Comparison of ENCODE assay signal across 33 mouse cellular contexts in the genomic region with DNA sequence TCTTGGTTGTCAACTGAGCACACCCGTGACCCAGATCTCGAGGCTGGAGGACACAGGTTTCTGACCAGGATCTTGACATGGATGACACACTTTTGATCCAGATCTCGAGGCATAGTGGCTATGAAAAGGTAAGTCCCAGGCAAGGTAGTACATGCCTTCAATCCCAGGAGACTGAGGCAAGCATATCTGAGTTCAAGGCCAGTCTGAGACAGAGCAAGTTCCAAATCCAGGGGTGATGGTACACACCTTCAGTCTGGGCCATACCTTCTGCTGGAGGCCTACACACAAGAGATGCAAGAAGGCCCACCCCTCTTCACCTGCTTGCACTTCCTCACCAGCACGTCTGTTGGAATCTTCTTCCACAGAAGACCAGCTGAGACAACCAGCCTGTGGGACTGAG.
"Had no signal": no experiment of that assay in that cellular context is flagged by ENCODE, and none has a peak within 500 bp of the region (broad histone marks: within the 10 kb centered on the region; RNA-seq: fewer than 3 reads in every experiment).

No protein-coding gene starts in this region.

- H3K36me3 ChIP-seq: heart, embryonic 15.5 days; hindbrain, embryonic 12.5 days; hindbrain, embryonic 13.5 days; hindbrain, embryonic 15.5 days; intestine, embryonic 15.5 days; kidney, embryonic 15.5 days had no signal

- H3K9me3 ChIP-seq: heart, embryonic 10.5 days; heart, embryonic 12.5 days; heart, embryonic 13.5 days; heart, embryonic 15.5 days; hindbrain, embryonic 10.5 days; hindbrain, embryonic 12.5 days; hindbrain, embryonic 13.5 days; hindbrain, embryonic 15.5 days; intestine, embryonic 15.5 days; kidney, embryonic 15.5 days had no signal

- ATAC-seq: hindbrain, embryonic 16.5 days; hindbrain, postnatal 0 days; inflammation-experienced regulatory T-cells, adult 6 months; intestine, embryonic 15.5 days had no signal

- H3K4me2 ChIP-seq: heart, embryonic 11.5 days; heart, embryonic 12.5 days; heart, embryonic 13.5 days; heart, embryonic 15.5 days; hindbrain, embryonic 12.5 days; hindbrain, embryonic 13.5 days; hindbrain, embryonic 14.5 days; hindbrain, embryonic 15.5 days; intestine, embryonic 15.5 days; kidney, embryonic 15.5 days had no signal

- H3K9ac ChIP-seq: heart, embryonic 12.5 days; heart, embryonic 13.5 days; heart, embryonic 15.5 days; hindbrain, embryonic 12.5 days; hindbrain, embryonic 13.5 days; hindbrain, embryonic 14.5 days; hindbrain, embryonic 15.5 days; intestine, embryonic 15.5 days; kidney, embryonic 15.5 days had no signal

- H3K4me1 ChIP-seq: heart, embryonic 10.5 days; hindbrain, embryonic 10.5 days; hindbrain, embryonic 12.5 days; kidney, embryonic 15.5 days had no signal

- DNase-seq: heart, postnatal 10 days; heart, postnatal 14 days; heart, postnatal 36 days; kidney, adult 11 months; kidney, adult 18-20 months; kidney, adult 2 months; kidney, adult 8-10 months; kidney, adult 9 months; kidney, postnatal 10 days; kidney, postnatal 14 days; kidney, postnatal 25 days; kidney, postnatal 36 days; kidney, postnatal 4 days; layer of hippocampus, adult 9-11 months; layer of hippocampus, postnatal 36 days had no signal

- H3K27me3 ChIP-seq: heart, embryonic 12.5 days; heart, embryonic 13.5 days; heart, embryonic 15.5 days; hindbrain, embryonic 12.5 days; hindbrain, embryonic 13.5 days; hindbrain, embryonic 15.5 days; intestine, embryonic 15.5 days; kidney, embryonic 15.5 days had no signal

- H3K27ac ChIP-seq: heart, embryonic 10.5 days; heart, embryonic 13.5 days; heart, embryonic 15.5 days; hindbrain, embryonic 10.5 days; hindbrain, embryonic 12.5 days; hindbrain, embryonic 13.5 days; hindbrain, embryonic 14.5 days; hindbrain, embryonic 15.5 days; hindbrain, postnatal 0 days; intestine, embryonic 15.5 days; kidney, embryonic 15.5 days; kidney, postnatal 0 days; layer of hippocampus, adult 2 months; left cerebral cortex, adult 2 months had no signal

- H3K4me3 ChIP-seq: heart, embryonic 10.5 days; heart, embryonic 12.5 days; heart, embryonic 13.5 days; heart, embryonic 15.5 days; hindbrain, embryonic 10.5 days; hindbrain, embryonic 12.5 days; hindbrain, embryonic 13.5 days; hindbrain, embryonic 15.5 days; intestine, embryonic 15.5 days; kidney, embryonic 15.5 days; layer of hippocampus, adult 2 months; left cerebral cortex, adult 2 months had no signal
